Mouse (Mus musculus): Measurements from ENCODE around the gene Grid2.
A peak's percentile ranks its signal among the peaks of the same experiment; 100 is the strongest.

Grid2 gene

GRCm38 (mm10) chr6:64617417-64618135 is 1361.9 kb downstream of the Grid2 start:
- no peak for DNase-seq

GRCm38 (mm10) chr6:64623404-64623803 is 1367.7 kb downstream of the Grid2 start:
- no peak for DNase-seq

- no peak for DNase-seq
Measured at GRCm38 (mm10) chr6:64647661-64648060, 1392.0 kb downstream of the Grid2 start.

GRCm38 (mm10) chr6:64648196-64648595 is 1392.5 kb downstream of the Grid2 start:
- no peak for DNase-seq

GRCm38 (mm10) chr6:64649296-64650226 is 1393.9 kb downstream of the Grid2 start:
- peak; percentile 28 for DNase-seq

GRCm38 (mm10) chr6:64650765-64651164 is 1395.1 kb downstream of the Grid2 start:
- no peak for DNase-seq

- DNase-seq: no peak
Measured at GRCm38 (mm10) chr6:64671010-64671409, 1415.3 kb downstream of the Grid2 start.

- DNase-seq: no peak
Measured at GRCm38 (mm10) chr6:64678815-64679214, 1423.1 kb downstream of the Grid2 start.

GRCm38 (mm10) chr6:64683974-64684373 is 1428.3 kb downstream of the Grid2 start:
- peak; percentile 14 for DNase-seq

- peak; percentile 5 for DNase-seq
Measured at GRCm38 (mm10) chr6:64684973-64685372, 1429.3 kb downstream of the Grid2 start.

GRCm38 (mm10) chr6:64688181-64688944 is 1432.7 kb downstream of the Grid2 start:
- DNase-seq: no peak

- DNase-seq: no peak
Measured at GRCm38 (mm10) chr6:64694688-64695087, 1439.0 kb downstream of the Grid2 start.

- DNase-seq: no peak
Measured at GRCm38 (mm10) chr6:64703659-64704058, 1448.0 kb downstream of the Grid2 start.

GRCm38 (mm10) chr6:64727751-64728403 is 1472.2 kb downstream of the Grid2 start:
- DNase-seq: peak; percentile 36

- DNase-seq: peak; percentile 57
Measured at GRCm38 (mm10) chr6:64728499-64729198, 1473.0 kb downstream of the Grid2 start, which contains the start of gene Atoh1. TSS of gene Atoh1 (plus strand) at chr6:64729125.

GRCm38 (mm10) chr6:64729231-64730011 is 1473.7 kb downstream of the Grid2 start:
- DNase-seq: peak; percentile 30

- DNase-seq: no peak
Measured at GRCm38 (mm10) chr6:64730030-64730429, 1474.4 kb downstream of the Grid2 start.

GRCm38 (mm10) chr6:64730506-64731020 is 1474.9 kb downstream of the Grid2 start:
- DNase-seq: no peak

GRCm38 (mm10) chr6:64731126-64731525 is 1475.5 kb downstream of the Grid2 start:
- DNase-seq: no peak

GRCm38 (mm10) chr6:64731621-64732320 is 1476.1 kb downstream of the Grid2 start:
- DNase-seq: no peak

All from kidney, adult 18-20 months (tissue).